Mouse (Mus musculus): ENCODE measurements around the gene Myl6b.

- TF ChIP-seq POLR2A (IDR thresholded peaks at IDR 0.05; ENCODE audit: insufficient read depth, low read depth, low read length) (no peak), CTCF (IDR thresholded peaks at IDR 0.05; ENCODE audit: insufficient read depth, low read depth, low read length) (no peak)
Measured at GRCm38 (mm10) chr10:128451014-128451413, 47.5 kb downstream of the Myl6b start.

All from olfactory bulb, adult 2 months (tissue).